Mouse (Mus musculus) embryonic facial prominence, embryonic 10.5 days (tissue): Measurements from ENCODE around the gene Ptprk. TPM values are rescaled to one million over a fixed set of nuclear protein-coding genes. Genes with fewer than 3 reads are reported as not detected.
A peak's percentile ranks its signal among the peaks of the same experiment; 100 is the strongest.

Experiments used
- DNase-seq: peaks from one replicate; pipeline ENCODE4 v3.0.0-alpha.2; 2017; ENCODE audit warnings: low spot score
- H3K27ac ChIP-seq: fragments of 300-500 bp; sonication (generic); replicated peaks from 2 replicates; pipeline ENCODE4 v1.5.1; 2016; ENCODE audit warnings: mild to moderate bottlenecking
- H3K27me3 ChIP-seq: fragments of 300-500 bp; sonication (generic); replicated peaks from 2 replicates; pipeline ENCODE4 v1.6.1; 2016; ENCODE audit warnings: low read depth, mild to moderate bottlenecking; ENCODE audit not compliant: poor library complexity, severe bottlenecking
- H3K36me3 ChIP-seq: fragments of 300-500 bp; sonication (generic); replicated peaks from 2 replicates; pipeline ENCODE4 v1.6.1; 2016; ENCODE audit warnings: mild to moderate bottlenecking, moderate library complexity
- H3K4me1 ChIP-seq: fragments of 300-500 bp; sonication (generic); 2 replicates; pipeline ENCODE4 v1.6.1; 2016
- H3K4me3 ChIP-seq: fragments of 300-500 bp; sonication (generic); 2 replicates; pipeline ENCODE4 v1.5.1; 2016; ENCODE audit warnings: mild to moderate bottlenecking, moderate library complexity
- H3K9me3 ChIP-seq: fragments of 300-500 bp; sonication (generic); 2 replicates; pipeline ENCODE4 v1.6.1; 2016; ENCODE audit warnings: mild to moderate bottlenecking
- WGBS: fragments of 180-500 bp; shearing (Covaris S2); methylation state at CpG from one replicate; pipeline ENCODE4 v1.1.7; 2016; 5-methylcytosine and 5-hydroxymethylcytosine counted together
- polyA plus RNA-seq: library from polyadenylated mRNA; unstranded; fragments of >200 nt; fragmentation: Nextera tagmentation; extraction: Ambion mirVana; gene quantifications from 2 replicates; pipeline ENCODE4 v1.2.1, GENCODE M21; 2016

Gene Ptprk
- polyA plus RNA-seq, 1 experiment from 2014 or later: 48.2 TPM

DNA sequence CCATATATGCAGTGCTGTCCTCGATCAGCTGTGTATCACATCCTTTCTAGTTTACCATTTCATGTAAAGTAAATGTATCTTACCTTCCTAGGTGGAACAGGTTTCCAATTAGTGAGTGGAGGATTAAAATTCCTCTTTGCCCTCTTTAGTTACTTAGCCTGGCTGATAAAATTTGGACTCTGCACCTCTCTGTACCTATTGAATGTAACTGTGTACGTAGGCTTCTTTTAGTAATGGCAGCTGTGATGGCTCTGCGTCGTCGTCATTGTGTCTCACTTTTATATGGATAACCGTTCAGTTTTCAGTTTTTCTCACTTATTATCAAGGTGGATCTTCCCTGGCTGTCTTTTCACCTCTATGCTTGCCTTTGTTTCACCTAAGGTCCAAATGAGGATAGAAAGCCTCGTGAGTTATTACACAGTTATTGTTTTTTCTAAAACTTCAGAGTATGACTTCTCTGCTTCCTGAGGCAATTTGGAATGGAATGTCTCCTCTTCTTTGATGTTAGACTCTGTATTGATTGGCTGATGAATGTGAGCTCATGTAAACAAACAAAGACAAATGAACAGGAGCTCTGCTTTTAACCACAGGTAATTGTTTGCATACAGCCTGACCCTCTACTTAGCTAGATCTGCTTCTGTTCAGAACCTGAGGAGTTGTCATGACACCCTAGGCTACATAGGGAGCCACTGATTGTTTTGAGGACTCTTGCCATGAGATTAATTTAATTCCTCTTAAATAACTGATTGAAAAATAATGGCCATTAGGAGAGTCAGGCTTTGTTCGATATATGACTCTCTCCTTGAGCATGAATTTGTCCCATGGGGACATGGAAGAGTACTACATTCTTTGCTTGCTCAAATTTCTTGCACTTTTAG lies 197.3 kb downstream of the Ptprk start:
- H3K4me1 ChIP-seq: peaks cover 12% of the 10 kb centered on the region
- 76% methylated on average over 8 of the region's 8 CpGs for WGBS
- H3K27ac ChIP-seq: no peak overlapping the region
- H3K4me3 ChIP-seq: no peak overlapping the region
- peaks cover 17% of the 10 kb centered on the region for H3K36me3 ChIP-seq
- H3K27me3 ChIP-seq: no peaks in the 10 kb centered on the region
- no peak for DNase-seq
- H3K9me3 ChIP-seq: no peaks in the 10 kb centered on the region

DNA sequence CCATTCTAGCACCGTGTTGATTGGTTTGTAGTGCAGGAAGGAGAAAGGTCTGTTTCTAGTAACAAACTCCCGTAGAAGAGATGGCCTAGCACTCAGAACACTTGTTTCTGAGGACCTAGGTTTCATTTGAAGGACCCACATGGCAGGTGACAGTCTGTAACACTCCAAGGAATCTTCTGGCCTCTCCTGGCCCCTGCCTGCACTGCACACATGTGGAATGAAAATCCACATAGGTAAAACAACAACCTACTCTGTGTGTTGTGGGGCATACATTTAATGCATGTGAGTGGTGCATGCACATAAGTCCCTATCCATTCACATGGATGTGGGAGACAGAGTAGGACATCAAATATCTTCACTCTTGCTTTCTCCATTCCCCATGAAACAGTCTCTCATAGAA lies 204.1 kb downstream of the Ptprk start:
- no peaks in the 10 kb centered on the region for H3K9me3 ChIP-seq
- no peak overlapping the region for H3K4me3 ChIP-seq
- H3K36me3 ChIP-seq: no peaks in the 10 kb centered on the region
- no peak overlapping the region for H3K27ac ChIP-seq
- H3K4me1 ChIP-seq: peaks cover 9% of the 10 kb centered on the region; the same call in 1 of the 2 replicates
- WGBS: 93% methylated on average over 2 of the region's 2 CpGs
- no peaks in the 10 kb centered on the region for H3K27me3 ChIP-seq
- no peak for DNase-seq

DNA sequence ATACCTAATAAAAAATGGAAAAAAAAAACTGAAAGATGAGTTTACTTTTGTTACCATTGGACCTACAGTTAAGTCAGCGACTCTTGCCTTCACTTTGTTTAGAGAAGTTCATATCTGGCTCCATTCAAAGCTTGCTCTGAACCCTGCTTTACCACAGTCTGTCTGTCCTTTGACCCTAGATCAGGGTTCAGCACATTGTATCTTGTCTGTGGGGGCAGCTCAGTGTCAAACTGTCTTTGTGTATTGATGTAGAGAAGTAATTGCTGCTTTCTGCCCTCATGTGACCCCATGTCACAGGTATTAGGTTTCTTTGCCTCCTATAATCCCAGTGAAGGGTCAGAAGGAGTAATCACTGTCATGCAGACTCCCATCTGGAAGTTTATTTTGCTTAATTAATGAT lies 222.9 kb downstream of the Ptprk start:
- Histone ChIP-seq H3K4me1 (peaks cover 10% of the 10 kb centered on the region), H3K27ac (no peak overlapping the region), H3K36me3 (no peaks in the 10 kb centered on the region), H3K4me3 (no peak overlapping the region), H3K27me3 (no peaks in the 10 kb centered on the region), H3K9me3 (no peaks in the 10 kb centered on the region)
- DNase-seq: peak; percentile 15
- WGBS: 35% methylated on average over 1 of the region's 1 CpGs

DNA sequence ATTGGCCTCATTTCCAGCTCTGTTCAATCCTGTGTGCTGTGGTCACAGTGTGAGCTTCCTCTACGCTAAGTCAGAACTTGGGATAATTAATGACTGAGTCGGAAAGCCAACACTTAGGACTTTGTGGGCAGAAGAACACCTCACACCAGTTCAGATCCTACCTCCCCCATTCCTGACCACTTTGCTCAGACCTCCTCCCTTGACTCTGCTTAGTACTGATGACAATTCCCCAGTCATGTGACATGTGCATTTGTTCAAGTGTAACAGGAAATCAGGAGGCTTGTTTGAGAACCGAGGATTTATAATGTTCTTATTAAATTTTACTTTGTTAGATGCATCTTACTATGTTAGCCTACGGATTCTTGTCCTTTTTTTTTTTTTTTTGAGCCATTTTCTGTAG lies 224.6 kb downstream of the Ptprk start:
- DNase-seq: no peak
- no peak overlapping the region for H3K27ac ChIP-seq
- H3K4me1 ChIP-seq: peaks cover 10% of the 10 kb centered on the region
- no peaks in the 10 kb centered on the region for H3K36me3 ChIP-seq
- WGBS: 84% methylated on average over 4 of the region's 4 CpGs
- no peaks in the 10 kb centered on the region for H3K27me3 ChIP-seq
- no peak overlapping the region for H3K4me3 ChIP-seq
- no peaks in the 10 kb centered on the region for H3K9me3 ChIP-seq

DNA sequence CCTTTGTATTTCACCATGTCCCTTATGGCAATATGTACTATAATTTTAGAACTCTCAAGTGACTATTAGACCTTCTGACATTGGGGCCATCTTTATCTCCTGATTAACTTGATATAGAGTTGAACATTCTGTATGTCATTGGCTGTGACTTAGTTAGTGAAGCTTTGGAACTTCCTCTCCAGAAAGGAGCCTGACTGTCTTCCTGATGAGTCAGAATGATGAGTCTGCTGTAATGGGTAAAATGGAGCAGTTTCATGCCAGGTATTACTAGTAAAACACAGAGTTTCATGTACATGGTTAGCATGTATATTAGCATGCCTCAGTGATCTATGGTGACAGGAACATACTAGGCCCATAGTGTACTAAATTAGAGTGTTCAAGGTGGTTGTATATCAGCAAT lies 229.2 kb downstream of the Ptprk start:
- DNase-seq: no peak
- Histone ChIP-seq H3K27me3 (no peaks in the 10 kb centered on the region), H3K4me1 (peaks cover 11% of the 10 kb centered on the region), H3K36me3 (no peaks in the 10 kb centered on the region), H3K4me3 (no peak overlapping the region), H3K9me3 (no peaks in the 10 kb centered on the region), H3K27ac (no peak overlapping the region)

DNA sequence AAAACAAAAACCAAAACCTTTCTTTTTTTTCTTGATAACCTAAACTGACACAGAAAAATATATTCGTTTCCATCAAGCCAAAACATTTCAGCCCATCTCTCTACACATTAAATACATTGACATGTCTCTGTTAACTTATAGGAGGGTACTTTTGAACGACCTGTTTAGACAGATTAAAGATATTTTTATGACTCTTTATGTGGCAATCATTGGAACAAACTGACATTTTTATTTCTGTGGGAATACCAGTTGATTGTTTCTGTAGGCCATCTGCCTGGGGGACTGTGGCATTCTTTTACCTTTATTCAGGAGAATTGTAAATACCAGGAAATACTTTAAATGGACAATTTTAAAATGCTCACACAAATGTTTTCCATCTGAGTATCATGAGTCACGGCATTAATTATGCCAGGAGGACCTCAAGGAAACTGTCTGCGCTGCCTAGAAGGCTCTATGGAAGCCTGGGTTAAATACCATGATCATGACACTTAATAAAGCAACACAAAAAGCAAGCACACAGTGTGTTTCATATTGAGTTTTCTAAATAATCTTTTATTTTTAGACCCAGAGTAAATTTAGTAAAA lies 229.8 kb downstream of the Ptprk start:
- no peaks in the 10 kb centered on the region for H3K36me3 ChIP-seq
- no peaks in the 10 kb centered on the region for H3K9me3 ChIP-seq
- WGBS: 72% methylated on average over 4 of the region's 4 CpGs
- H3K4me3 ChIP-seq: no peak overlapping the region
- no peak overlapping the region for H3K27ac ChIP-seq
- no peak for DNase-seq
- H3K4me1 ChIP-seq: peaks cover 11% of the 10 kb centered on the region
- no peaks in the 10 kb centered on the region for H3K27me3 ChIP-seq

DNA sequence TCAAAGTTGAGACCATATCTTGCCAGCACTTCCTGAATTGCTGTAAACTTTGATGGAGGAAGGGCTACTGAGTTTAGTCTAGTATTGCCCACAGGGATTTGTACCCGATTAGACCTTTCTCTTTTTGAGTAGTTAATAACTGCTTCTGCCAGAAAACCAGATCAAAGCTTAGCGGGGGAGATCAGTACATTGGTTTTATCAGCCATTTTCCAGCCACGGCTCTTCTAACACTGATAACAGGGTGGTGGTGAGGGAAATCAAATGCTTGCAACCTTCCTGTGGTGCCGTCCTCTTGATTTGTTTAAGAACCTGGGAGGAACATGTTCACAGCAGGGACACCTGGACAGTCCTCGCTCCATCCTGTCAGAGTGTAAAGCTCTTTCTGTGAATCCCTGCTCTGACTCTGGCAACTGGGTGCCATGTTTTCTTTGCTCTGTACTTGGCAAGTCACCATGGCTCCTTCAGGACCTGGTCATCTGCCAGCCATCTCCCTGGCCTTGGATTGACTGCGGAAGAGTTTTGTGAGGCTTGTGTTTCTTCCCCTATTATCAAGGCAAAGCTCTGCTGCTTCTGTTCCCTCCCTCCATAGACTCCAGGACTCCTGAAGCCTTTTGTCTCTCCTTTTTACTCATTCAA lies 231.9 kb downstream of the Ptprk start:
- no peak for DNase-seq
- Histone ChIP-seq H3K27me3 (no peaks in the 10 kb centered on the region), H3K9me3 (no peaks in the 10 kb centered on the region), H3K27ac (no peak overlapping the region), H3K4me3 (no peak overlapping the region), H3K4me1 (peaks cover 19% of the 10 kb centered on the region), H3K36me3 (no peaks in the 10 kb centered on the region)
- 61% methylated on average over 6 of the region's 6 CpGs for WGBS

DNA sequence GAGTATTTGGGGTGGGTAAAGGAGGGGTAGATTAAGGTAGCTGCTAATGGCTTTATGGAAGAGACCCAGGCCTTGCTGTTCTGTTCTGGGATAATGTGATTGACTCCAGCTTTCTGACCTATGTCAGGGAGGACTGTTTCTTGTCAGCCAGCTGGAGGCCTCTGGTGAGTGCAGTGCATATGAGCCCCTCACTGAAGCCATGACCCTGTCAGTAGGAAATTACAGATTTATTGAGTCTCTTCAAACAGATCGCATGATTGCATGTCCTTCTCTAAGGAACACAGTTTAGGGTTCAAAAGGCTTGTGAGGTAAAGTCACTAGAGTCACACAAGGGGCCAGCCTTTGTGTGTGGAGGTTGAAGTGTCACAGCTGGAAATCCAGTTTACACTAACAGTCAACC lies 236.7 kb downstream of the Ptprk start:
- H3K4me3 ChIP-seq: no peak overlapping the region
- no peaks in the 10 kb centered on the region for H3K27me3 ChIP-seq
- H3K4me1 ChIP-seq: peaks cover 21% of the 10 kb centered on the region
- no peaks in the 10 kb centered on the region for H3K36me3 ChIP-seq
- peak; percentile 45 for DNase-seq
- H3K27ac ChIP-seq: no peak overlapping the region
- no peaks in the 10 kb centered on the region for H3K9me3 ChIP-seq
- whole genome bisulfite sequencing: 34% methylated on average over 1 of the region's 1 CpGs

DNA sequence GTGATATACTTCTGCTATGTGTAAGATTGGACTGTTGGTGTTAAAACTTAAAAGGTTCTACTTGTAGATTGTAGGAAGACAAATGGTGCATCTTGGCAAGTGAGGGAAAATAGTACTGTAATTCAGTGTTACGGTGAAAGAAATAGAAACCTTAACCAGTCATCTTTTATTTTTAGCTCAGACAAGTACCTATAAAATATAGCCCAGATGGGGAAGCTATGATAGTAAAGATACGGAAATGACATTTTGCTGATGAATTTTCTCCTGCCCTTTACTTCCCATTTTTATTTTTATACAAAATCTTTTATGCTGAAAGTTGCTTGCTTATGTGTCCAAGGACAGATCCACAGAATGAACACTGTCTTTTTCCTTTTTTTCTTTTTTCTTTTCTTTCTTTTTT lies 248.4 kb downstream of the Ptprk start:
- Histone ChIP-seq H3K27ac (no peak overlapping the region), H3K9me3 (no peaks in the 10 kb centered on the region), H3K4me3 (no peak overlapping the region), H3K36me3 (no peaks in the 10 kb centered on the region), H3K4me1 (no peaks in the 10 kb centered on the region), H3K27me3 (no peaks in the 10 kb centered on the region)
- 94% methylated on average over 2 of the region's 2 CpGs for WGBS
- DNase-seq: no peak

DNA sequence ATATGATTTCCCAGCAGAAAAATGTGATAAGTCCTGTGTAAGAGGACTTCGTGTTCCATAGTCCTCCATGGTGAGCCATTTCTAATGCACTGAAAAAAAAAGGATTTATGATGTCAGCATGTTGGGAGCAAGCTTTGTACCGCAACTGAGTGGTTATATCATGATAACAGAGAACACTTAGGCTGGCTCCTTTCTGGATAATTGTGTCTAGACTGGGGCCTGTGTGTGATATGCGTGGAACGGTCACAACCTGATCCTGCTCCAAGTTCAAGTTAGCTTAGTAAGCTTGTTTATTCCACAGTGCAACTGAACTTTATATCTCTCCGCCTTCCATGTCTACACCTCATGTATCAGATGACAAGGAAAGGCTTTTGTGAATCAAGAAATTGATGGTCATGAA lies 260.6 kb downstream of the Ptprk start:
- Histone ChIP-seq H3K27me3 (no peaks in the 10 kb centered on the region), H3K36me3 (no peaks in the 10 kb centered on the region), H3K4me3 (no peak overlapping the region), H3K27ac (no peak overlapping the region), H3K9me3 (no peaks in the 10 kb centered on the region), H3K4me1 (no peaks in the 10 kb centered on the region)
- WGBS: 92% methylated on average over 5 of the region's 5 CpGs
- DNase-seq: no peak

DNA sequence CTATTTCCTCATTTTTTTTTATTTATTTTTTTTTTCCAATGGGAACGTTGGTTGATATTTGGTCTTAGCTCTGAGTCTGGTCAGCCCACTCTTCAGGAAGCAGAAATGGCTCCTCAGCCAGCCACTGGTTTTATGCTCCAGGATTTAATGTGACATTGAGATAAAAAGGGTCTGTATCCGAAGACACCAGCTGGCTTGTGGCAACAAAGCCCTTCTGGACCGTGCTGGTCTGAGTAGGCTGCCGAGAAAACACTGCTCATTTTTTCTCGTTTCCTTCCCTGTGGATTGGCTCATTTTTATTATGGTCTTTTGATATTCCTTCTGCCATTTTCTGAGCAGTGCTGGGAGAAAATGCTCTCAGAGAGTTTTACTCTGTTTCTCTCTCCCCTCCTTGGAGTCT lies 263.9 kb downstream of the Ptprk start:
- Histone ChIP-seq H3K4me1 (no peaks in the 10 kb centered on the region), H3K4me3 (no peak overlapping the region)
- WGBS: 79% methylated on average over 5 of the region's 5 CpGs

DNA sequence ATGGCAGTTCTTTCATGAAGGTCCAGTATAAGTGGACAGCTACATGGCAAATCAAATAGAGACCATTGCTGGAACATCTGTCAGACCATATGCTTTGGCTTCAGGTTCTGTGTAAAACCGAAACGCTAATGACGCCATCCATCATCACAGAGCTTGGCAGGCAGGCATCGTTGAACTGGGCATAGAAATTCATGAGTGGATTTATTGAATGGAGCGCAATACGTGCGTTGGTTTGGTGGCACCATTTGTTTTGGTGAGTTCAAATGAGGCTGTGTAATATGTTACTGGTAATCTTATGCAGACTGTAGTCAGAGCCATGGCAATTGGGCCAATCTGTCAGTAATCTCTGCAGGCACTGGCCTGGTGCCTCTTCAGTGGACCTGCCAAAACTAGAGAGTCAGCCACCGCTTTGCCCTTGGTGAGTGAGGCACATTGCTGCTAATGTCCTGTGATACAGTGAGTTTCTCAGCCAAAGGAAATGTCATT lies 270.6 kb downstream of the Ptprk start:
- DNase-seq: no peak
- no peaks in the 10 kb centered on the region for H3K36me3 ChIP-seq
- H3K9me3 ChIP-seq: no peaks in the 10 kb centered on the region
- H3K27ac ChIP-seq: no peak overlapping the region
- H3K4me3 ChIP-seq: no peak overlapping the region
- 94% methylated on average over 8 of the region's 8 CpGs for WGBS
- H3K4me1 ChIP-seq: no peaks in the 10 kb centered on the region
- H3K27me3 ChIP-seq: no peaks in the 10 kb centered on the region

More for the DNA sequence above, 263.9 kb downstream of the Ptprk start:
- H3K27ac ChIP-seq: no peak overlapping the region
- no peaks in the 10 kb centered on the region for H3K9me3 ChIP-seq
- no peaks in the 10 kb centered on the region for H3K36me3 ChIP-seq
- no peaks in the 10 kb centered on the region for H3K27me3 ChIP-seq
- no peak for DNase-seq

DNA sequence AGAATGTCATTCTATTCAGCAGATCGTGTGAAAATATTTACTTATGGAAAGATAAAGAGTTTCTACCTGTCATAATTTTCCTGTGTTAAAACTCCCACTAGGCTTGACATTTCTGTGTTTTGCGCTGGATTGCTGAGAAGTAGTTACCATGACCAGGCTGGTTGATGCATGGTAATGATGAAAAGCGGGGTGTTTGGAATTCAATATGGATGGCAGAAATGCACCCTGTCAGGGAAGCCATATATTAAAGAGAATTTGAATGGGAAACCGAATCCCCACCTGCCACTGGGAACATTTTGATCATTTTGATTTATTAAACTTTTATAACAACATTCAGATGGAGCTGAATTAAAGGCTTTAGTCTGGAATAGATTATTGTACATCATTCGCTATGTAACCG lies 290.7 kb downstream of the Ptprk start:
- Histone ChIP-seq H3K27ac (no peak overlapping the region), H3K4me3 (no peak overlapping the region), H3K36me3 (no peaks in the 10 kb centered on the region), H3K27me3 (no peaks in the 10 kb centered on the region), H3K4me1 (peaks cover 8% of the 10 kb centered on the region; the same call in 1 of the 2 replicates), H3K9me3 (no peaks in the 10 kb centered on the region)
- DNase-seq: no peak
- 90% methylated on average over 6 of the region's 6 CpGs for WGBS
